Mouse (Mus musculus) kidney, adult 18-20 months (tissue): ENCODE measurements around the gene 2700049A03Rik.

Source experiments
- DNase-seq: peaks from one replicate; pipeline ENCODE4 v3.0.0; 2021

2700049A03Rik gene

DNA sequence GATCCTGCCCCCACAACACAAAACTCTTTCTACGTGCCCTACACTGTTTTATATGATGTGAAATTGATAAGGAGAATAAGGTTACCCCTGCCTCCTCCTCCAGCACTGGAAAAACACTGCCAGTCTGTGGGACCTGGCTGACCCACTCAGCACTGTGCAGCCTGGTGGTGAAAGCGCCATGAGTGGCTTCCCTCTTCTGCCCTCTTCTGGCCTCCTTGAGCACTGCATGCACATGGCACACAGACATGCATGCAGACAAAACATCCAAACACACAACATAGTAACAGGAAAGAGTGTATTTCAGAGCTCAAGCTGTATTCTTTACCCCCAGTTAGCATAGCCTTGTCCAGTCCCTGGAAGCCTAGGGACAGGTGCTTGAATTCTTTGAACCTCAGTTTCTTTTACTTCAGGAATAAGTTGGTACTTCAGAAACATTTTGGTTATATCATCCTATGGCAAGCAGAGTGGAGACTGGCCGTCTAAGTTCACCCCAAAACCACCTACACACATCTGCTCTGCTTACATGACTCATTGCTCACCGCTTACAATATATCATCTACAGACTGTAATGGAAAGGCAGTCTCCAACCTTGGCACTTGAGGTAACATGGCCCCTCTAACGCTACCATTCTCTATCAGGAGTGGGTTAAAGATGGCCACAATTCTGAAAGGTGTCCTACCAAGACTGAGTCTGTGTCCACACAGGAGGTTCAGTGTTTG lies 138.0 kb downstream of the 2700049A03Rik start:
- no peak for DNase-seq

DNA sequence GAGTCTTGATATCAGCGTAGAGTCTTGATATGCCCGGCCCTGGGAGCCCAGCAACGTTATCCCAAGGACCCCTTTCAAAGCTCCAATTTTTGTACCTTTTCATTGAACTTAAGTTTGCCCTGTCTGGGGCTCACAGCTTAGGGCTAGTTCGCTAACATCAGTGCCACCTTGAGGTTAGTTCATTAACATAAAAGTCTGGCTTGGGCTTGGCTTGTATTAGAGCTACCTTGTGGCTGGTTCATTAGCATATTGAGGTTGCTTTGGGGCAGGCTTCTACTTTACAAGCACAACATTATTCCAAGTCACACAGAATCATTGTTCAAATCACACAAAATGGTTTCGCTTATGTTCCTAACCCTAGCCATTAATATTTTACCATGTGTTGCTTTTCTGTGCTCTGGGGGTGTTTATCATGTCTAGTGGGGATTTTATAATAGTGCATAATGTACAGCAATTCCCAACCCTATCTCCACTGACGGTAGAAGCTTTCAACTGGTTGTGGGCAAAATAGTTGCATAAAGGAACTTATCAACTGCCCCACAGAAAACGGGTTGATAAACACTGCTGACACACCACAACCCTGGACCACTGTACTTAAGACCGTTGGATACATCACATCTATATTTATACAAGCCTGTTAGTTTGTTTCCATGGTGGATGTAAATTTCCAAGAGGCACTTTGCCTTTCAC lies 139.4 kb downstream of the 2700049A03Rik start:
- no peak for DNase-seq

DNA sequence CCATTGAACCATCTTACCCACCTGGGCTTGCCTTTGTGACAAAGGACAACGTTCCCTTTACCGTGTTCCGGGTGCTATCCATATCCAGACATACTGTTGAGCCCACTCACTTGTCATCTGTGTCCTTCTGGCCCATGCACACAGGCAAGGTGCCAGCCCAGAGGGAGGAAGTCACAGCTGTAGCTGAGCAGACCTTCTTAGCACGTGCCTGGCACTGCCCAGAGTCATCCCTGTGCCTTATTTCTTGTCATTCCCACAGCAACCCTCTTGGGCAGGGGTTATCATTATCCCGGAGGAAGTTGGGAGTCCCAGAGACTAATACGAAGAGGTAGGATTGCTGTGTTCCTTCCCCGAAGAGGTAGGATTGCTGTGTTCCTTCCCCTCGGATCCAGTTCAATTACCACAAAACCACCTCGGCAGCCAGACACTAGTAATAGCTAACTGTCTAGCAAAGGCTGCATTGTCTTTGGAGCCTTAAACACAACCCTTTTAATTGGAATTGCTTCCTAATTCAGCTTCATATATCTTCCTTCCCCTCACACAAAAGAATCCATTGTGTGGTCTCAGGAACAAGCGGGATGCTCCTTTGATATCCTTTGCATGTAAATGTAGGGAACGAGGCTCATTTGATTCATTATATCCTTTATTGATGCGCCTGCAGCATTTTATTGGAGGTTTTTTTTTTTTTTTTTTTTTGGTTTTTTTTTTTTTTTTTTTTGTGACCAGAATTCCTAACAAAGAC lies 143.0 kb downstream of the 2700049A03Rik start:
- no peak for DNase-seq

GRCm38 (mm10) chr12:71281201-71281768 lies 144.6 kb downstream of the 2700049A03Rik start:
- no peak for DNase-seq

GRCm38 (mm10) chr12:71285399-71285798 lies 148.8 kb downstream of the 2700049A03Rik start:
- no peak for DNase-seq

GRCm38 (mm10) chr12:71290460-71290859 lies 153.8 kb downstream of the 2700049A03Rik start:
- no peak for DNase-seq
